Mouse (Mus musculus) left cerebral cortex, postnatal 14 days (tissue): ENCODE data around the gene Zfp82. TPM values are rescaled to one million over a fixed set of nuclear protein-coding genes. Genes with fewer than 3 reads are reported as not detected.
"Not testable (repeated sequence)": the region's sequence is repeated elsewhere in the genome, so short reads cannot be mapped to it uniquely, and the experiment has no call there.

ENCODE experiments used
- DNase-seq, 2 experiments: peaks; one replicate each; pipeline ENCODE4 v3.0.0; 2021 to 2022; ENCODE audit warnings: low spot score in 2 of 2, mixed read lengths in 1 of 2
- intact Hi-C: fragments of 180-260 bp; cut with DNase I; formaldehyde crosslinking; loops from one replicate; pipeline ENCODE4 v1.15.1; 2025
- long read RNA-seq, 2 experiments: library from polyadenylated mRNA; stranded (forward); transcript quantifications; one replicate each; pipeline ENCODE4 v2.0.0; 2021
- total RNA-seq, 2 experiments: library from RNA; stranded (reverse); gene quantifications; 2 replicates each; pipeline ENCODE4 v1.2.3; 2021

The Zfp82 gene
- 1 to 10 TPM; 2.7 to 4.3 TPM for total RNA-seq
- long read RNA-seq, experiment 1, partial matches to known transcripts: 0 of 2 reads
- long read RNA-seq, experiment 1, other reads (novel, unspliced or antisense): 2 of 2 reads
- long read RNA-seq, experiment 2, partial matches to known transcripts: 0 of 8 reads
- long read RNA-seq, experiment 2, other reads (novel, unspliced or antisense): 8 of 8 reads

DNA sequence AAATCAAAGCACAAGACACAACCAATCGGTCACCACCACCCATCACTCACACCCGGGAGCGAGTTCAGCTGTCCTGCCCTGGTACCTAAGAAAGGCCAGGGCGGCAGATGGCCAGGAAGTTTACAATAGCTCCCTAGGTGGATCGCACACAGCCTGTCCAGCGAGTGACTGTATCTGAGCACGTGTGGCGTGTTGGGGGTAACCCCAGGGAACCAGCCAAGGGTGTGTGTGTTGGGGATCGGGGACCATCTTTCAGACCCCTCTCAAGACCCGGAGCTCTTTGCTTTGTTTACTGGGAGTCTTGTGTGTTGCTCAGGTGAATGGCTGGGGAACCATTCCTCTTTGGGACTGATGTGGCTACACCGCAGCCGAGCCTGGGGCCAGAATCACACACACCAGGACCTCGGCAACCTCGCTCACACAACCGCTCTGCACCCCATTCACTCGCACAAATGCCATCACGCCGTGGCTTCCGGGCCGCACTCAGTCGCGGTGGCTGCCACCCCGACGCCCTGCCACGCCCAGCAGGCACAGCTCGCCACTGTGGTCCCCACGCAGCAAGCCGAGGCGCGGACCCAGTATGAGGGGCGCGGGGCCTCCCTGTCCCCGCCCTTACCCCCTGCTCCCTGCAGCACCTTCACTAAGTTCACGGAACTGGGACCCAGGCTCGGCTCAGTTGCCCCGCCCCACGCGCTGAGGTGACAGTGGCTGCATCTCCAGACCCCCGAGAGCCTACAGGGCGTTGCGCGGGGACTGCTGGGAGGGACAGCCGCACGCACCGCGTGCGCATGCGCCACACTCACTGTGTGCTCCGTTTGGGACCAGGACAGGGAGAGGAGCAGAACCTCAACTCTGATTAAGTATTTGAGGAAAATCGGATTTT, at the start of gene Zfp82:
Gene Zfp82, minus strand, starts transcription at position 755 of the 883 bp plus-strand sequence.
- DNase-seq: peak in 1 of 2 experiments; percentile 81
- intact Hi-C loops: no loop called here

- intact Hi-C loops: no loop called here
- DNase-seq: no peak
These were observed 49.5 kb upstream of the Zfp82 start for GRCm38 (mm10) chr7:30122188-30122530.

DNA sequence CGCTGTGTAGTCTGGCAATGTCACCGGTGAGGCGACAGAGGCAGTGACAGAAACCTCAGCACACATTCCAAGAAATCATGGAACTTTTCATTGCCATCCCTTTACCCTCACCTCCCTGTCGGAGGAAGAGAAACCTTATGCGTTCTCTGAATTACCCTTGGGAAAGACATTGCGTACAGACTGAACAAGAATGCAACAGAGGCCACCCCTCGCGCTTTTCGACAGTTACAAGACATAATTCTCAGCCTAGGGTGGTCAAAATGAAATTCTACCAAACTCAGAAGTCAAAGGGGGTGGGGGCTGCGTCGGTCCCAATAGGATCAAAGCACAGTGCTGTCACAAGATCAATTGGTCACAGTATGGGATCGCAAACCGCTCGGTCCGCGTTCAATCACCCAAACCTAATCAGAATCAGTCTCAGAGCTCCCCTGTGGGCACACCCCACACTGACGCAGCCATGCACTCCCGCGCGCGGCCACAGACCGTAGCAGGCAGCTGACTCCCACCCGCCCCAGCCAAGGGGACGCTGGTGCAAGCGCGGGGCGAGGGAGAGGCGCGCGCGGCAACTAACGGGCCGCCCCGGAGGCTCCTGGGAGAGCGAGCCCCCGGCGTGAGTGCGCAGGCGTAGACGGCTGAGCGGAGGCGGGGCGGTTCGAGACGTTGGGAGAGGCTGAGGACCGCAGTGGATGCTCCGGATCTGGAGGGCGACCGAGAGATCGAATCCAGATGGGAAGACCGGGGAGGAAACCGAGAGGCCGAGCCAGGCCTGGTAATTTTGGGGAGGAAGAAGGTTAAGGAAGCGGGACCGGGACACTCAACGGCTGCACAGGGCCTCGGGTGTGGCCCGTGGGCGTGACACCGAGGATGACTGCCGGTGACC, 48.8 kb upstream of the Zfp82 start, which contains the start of gene Zfp382:
Gene Zfp382, plus strand, starts transcription at position 635 of the 880 bp plus-strand sequence.
- intact Hi-C loops: no loop called here

GRCm38 (mm10) chr7:30117935-30118334, 45.2 kb upstream of the Zfp82 start:
- intact Hi-C loops, DNase-seq: not testable (repeated sequence)

More for the DNA sequence above, 48.8 kb upstream of the Zfp82 start, which contains the start of gene Zfp382:
- peak; percentile 89 to 90 for DNase-seq

DNA sequence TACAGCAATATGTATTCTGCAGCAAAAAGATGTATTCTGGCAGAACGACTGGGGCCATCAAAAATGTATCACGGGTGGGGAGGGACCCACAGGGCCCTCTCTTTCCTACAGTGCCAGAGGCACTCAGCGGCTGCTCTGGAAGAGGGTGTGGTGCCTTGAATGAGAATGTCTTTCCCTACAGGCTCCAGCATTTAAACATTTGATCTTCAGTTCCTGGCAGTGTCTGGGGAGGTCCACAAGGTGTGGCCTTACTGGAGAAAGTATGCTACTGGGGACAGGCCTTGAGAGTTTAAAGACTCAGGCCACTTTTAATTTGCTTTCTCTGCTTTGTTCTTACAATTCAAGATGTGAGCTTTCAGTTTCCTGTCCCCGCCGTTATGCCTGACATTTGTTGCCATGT, 43.4 kb upstream of the Zfp82 start:
- no peak for DNase-seq
- intact Hi-C loops: no loop called here

DNA sequence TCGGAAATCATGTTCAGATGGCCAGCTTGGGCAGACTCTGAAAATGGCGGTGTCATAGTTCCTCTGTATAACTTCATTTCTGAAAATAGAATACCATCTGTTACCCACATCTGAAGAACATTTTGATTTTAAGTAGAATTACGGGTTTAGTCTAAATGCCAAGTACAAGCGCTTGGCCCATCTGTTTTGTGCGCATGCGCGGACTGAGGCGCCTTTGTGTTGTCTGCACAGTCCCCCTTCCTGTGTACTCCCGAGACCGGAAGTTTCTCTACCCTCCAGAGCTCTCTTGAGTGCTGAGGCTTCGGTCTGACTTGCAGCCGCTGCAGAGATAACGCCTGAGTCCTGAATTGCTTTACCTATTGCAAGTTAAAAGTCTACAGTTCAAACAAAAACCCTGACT, 26.6 kb upstream of the Zfp82 start:
- peak; percentile 86 to 94 for DNase-seq
- intact Hi-C loops: no loop called here

GRCm38 (mm10) chr7:30095551-30096125, 22.9 kb upstream of the Zfp82 start:
- DNase-seq: no peak
- intact Hi-C loops: no loop called here

DNA sequence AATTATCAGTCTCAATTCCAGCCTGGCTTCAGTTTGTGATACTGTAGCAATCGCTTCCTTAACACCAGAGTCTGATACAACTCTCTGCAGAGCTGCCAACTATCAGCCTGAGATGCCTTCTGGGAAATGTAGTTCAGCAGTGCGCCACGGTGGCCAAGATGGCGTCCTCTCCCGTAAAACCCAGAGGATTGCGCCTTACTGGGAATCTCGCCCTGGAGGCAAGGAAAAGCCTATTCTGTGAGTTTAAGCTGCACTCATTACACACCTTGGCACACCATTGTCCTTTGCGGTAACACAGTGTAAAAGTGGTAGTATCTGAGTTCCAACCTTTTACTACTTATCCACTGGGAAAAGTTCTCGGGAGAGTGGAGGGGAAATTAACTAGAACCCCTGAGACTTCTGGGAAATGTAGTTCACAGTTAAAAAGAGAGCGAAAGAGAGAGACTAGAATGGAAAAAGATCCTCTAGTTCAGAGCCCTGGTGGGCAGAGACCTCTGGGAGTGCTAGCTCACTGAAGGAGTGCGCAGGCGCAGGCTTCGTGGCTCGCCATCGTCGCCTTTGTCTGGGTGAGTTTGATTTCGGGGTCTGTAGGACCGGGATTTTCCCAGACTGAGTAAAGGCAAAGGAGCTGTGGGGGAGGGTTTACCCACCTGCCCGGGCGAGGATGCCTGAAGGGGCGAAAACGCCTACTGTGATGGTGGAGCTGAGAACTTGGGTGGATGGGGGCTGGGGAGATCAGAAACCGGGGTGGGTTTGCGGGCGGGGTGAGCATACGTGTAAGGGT, 22.1 kb upstream of the Zfp82 start, which contains the start of gene Zfp260:
Gene Zfp260, plus strand, starts transcription at position 132 of the 784 bp plus-strand sequence.
- intact Hi-C loops: no loop called here
- DNase-seq: peak; percentile 91 to 94

DNA sequence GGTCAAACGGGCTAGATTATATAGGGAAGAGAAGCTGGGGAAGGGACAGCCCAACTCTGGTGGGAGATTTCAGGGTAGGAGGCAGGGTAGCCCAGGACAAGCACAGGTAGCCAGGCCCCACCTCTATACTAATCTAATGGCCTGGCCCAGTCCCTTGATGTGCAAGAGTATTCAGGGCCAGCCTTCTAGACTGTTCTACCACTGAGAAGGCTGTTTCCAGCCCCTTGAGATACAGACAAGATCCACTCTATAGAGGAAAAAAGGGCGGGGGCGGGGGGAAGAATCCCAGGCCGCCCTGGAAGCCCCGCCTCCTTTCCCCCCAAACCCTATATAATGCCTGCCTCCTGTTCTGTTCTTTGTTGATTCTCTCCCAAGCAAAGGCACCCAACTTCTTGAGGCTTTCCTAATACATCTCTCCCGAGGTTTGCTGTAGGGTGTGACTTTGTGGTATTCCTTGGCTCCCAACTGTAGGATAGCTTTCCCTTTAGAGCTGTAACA, 21.3 kb upstream of the Zfp82 start:
- no peak for DNase-seq
- intact Hi-C loops: no loop called here

DNA sequence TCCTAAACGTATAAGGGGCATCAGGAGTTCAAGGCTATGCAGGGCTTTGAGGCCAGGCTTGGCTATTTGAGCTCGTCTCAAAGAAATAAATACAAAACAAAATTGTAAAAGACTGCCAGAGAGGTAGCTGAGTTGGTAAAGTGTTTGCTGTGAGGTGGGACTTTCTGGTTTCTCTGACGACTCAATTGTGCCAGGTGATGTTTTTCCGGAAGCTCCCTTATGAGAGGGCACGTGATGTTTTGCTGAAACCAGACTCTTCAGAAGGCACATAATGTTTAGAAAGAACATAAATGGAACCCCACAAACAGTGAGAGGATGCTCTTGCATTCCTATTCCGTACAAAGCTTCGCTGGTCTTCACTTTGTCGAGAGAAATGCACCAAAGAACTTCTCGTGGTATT, 20.0 kb upstream of the Zfp82 start:
- DNase-seq: no peak
- intact Hi-C loops: no loop called here

- no peak for DNase-seq
- intact Hi-C loops: no loop called here
These were observed 18.4 kb upstream of the Zfp82 start for GRCm38 (mm10) chr7:30090970-30091585.

GRCm38 (mm10) chr7:30090092-30090969, 17.6 kb upstream of the Zfp82 start, which contains the start of the genes Gm26920 and Zfp566:
Gene Gm26920 (minus strand): TSS chr7:30090410.
Gene Zfp566 (minus strand): TSS chr7:30090527.
- intact Hi-C loops: no loop called here
- DNase-seq: peak; percentile 96

GRCm38 (mm10) chr7:30089405-30089804, 16.7 kb upstream of the Zfp82 start:
- intact Hi-C loops: no loop called here
- DNase-seq: no peak

GRCm38 (mm10) chr7:30086524-30086923, 13.8 kb upstream of the Zfp82 start:
- DNase-seq: peak; percentile 39 to 52
- intact Hi-C loops: no loop called here

- intact Hi-C loops: loop anchor here (10.0 kb wide), 1 partner anchor 50 kb away; no protein-coding TSS in a partner anchor
- no peak for DNase-seq
These were observed 8.1 kb downstream of the Zfp82 start for GRCm38 (mm10) chr7:30064622-30065021.

GRCm38 (mm10) chr7:30062478-30062877, 10.2 kb downstream of the Zfp82 start:
- DNase-seq: no peak
- intact Hi-C loops: loop anchor here (10.0 kb wide), 1 partner anchor 48 kb away; no protein-coding TSS in a partner anchor

GRCm38 (mm10) chr7:30060341-30060740, 12.4 kb downstream of the Zfp82 start:
- intact Hi-C loops: loop anchor here (10.0 kb wide), 1 partner anchor 46 kb away; no protein-coding TSS in a partner anchor
- DNase-seq: no peak
